Mouse (Mus musculus): ENCODE measurements around the gene Tab2. TPM values are rescaled to one million over a fixed set of nuclear protein-coding genes. Genes with fewer than 3 reads are reported as not detected.

The Tab2 gene
- polyA plus RNA-seq, 1 experiment = 19.7 TPM

- Histone ChIP-seq H3K36me3 (ENCODE audit: control insufficient read depth, insufficient read depth, low read length) (peaks cover 4% of the 10 kb centered on the region; the same call in 1 of the 2 replicates), H3K27ac (ENCODE audit: insufficient read depth, low read depth, low read length) (no peak overlapping the region), H3K4me1 (ENCODE audit: control insufficient read depth, insufficient read depth, insufficient read length, low read length) (no peaks in the 10 kb centered on the region), H3K4me3 (ENCODE audit: low read depth, low read length) (no peak overlapping the region), H3K27me3 (ENCODE audit: control insufficient read depth, insufficient read depth, low read length) (no peaks in the 10 kb centered on the region)
- no peak for TF ChIP-seq CTCF (IDR thresholded peaks at IDR 0.05; ENCODE audit: extremely low read depth, insufficient read length, insufficient replicate concordance, low read depth, low read length)
- no peak for TF ChIP-seq POLR2A (IDR thresholded peaks at IDR 0.05; ENCODE audit: low read depth, low read length)
- 76% methylated on average over 9 of the region's 9 CpGs for WGBS
Measured at GRCm38 (mm10) chr10:7928996-7929395, 27.0 kb downstream of the Tab2 start.

GRCm38 (mm10) chr10:7925481-7925880 lies 30.5 kb downstream of the Tab2 start:
- H3K36me3 ChIP-seq (ENCODE audit: control insufficient read depth, insufficient read depth, low read length) = peaks cover 21% of the 10 kb centered on the region
- no peak overlapping the region for H3K4me3 ChIP-seq (ENCODE audit: low read depth, low read length)
- H3K27me3 ChIP-seq (ENCODE audit: control insufficient read depth, insufficient read depth, low read length) = no peaks in the 10 kb centered on the region
- H3K4me1 ChIP-seq (ENCODE audit: control insufficient read depth, insufficient read depth, insufficient read length, low read length) = no peaks in the 10 kb centered on the region
- no peak overlapping the region for H3K27ac ChIP-seq (ENCODE audit: insufficient read depth, low read depth, low read length)
- TF ChIP-seq CTCF (IDR thresholded peaks at IDR 0.05; ENCODE audit: extremely low read depth, insufficient read length, insufficient replicate concordance, low read depth, low read length) (no peak), POLR2A (IDR thresholded peaks at IDR 0.05; ENCODE audit: low read depth, low read length) (no peak)
- 89% methylated on average over 11 of the region's 11 CpGs for WGBS

- 90% methylated on average over 1 of the region's 1 CpGs for WGBS
- no peak overlapping the region for H3K4me3 ChIP-seq (ENCODE audit: low read depth, low read length)
- TF ChIP-seq POLR2A (IDR thresholded peaks at IDR 0.05; ENCODE audit: low read depth, low read length) (no peak), CTCF (IDR thresholded peaks at IDR 0.05; ENCODE audit: extremely low read depth, insufficient read length, insufficient replicate concordance, low read depth, low read length) (no peak)
- H3K27me3 ChIP-seq (ENCODE audit: control insufficient read depth, insufficient read depth, low read length) = no peaks in the 10 kb centered on the region
- H3K36me3 ChIP-seq (ENCODE audit: control insufficient read depth, insufficient read depth, low read length) = peaks cover 40% of the 10 kb centered on the region
- no peaks in the 10 kb centered on the region for H3K4me1 ChIP-seq (ENCODE audit: control insufficient read depth, insufficient read depth, insufficient read length, low read length)
- H3K27ac ChIP-seq (ENCODE audit: insufficient read depth, low read depth, low read length) = no peak overlapping the region
Measured at GRCm38 (mm10) chr10:7923433-7923832, 32.6 kb downstream of the Tab2 start.

GRCm38 (mm10) chr10:7911268-7911667 lies 44.8 kb downstream of the Tab2 start:
- H3K36me3 ChIP-seq (ENCODE audit: control insufficient read depth, insufficient read depth, low read length) = peaks cover 45% of the 10 kb centered on the region
- H3K27ac ChIP-seq (ENCODE audit: insufficient read depth, low read depth, low read length) = no peak overlapping the region
- H3K4me3 ChIP-seq (ENCODE audit: low read depth, low read length) = no peak overlapping the region
- no peaks in the 10 kb centered on the region for H3K27me3 ChIP-seq (ENCODE audit: control insufficient read depth, insufficient read depth, low read length)
- no peaks in the 10 kb centered on the region for H3K4me1 ChIP-seq (ENCODE audit: control insufficient read depth, insufficient read depth, insufficient read length, low read length)
- TF ChIP-seq CTCF (IDR thresholded peaks at IDR 0.05; ENCODE audit: extremely low read depth, insufficient read length, insufficient replicate concordance, low read depth, low read length) = no peak
- no peak for TF ChIP-seq POLR2A (IDR thresholded peaks at IDR 0.05; ENCODE audit: low read depth, low read length)
- 78% methylated on average over 10 of the region's 10 CpGs for WGBS

GRCm38 (mm10) chr10:7907151-7907550 lies 48.9 kb downstream of the Tab2 start:
- H3K27ac ChIP-seq (ENCODE audit: insufficient read depth, low read depth, low read length) = no peak overlapping the region
- H3K4me1 ChIP-seq (ENCODE audit: control insufficient read depth, insufficient read depth, insufficient read length, low read length) = no peaks in the 10 kb centered on the region
- no peaks in the 10 kb centered on the region for H3K27me3 ChIP-seq (ENCODE audit: control insufficient read depth, insufficient read depth, low read length)
- H3K36me3 ChIP-seq (ENCODE audit: control insufficient read depth, insufficient read depth, low read length) = peaks cover 50% of the 10 kb centered on the region
- TF ChIP-seq CTCF (IDR thresholded peaks at IDR 0.05; ENCODE audit: extremely low read depth, insufficient read length, insufficient replicate concordance, low read depth, low read length) (no peak), POLR2A (IDR thresholded peaks at IDR 0.05; ENCODE audit: low read depth, low read length) (no peak)
- 79% methylated on average over 12 of the region's 12 CpGs for WGBS
- no peak overlapping the region for H3K4me3 ChIP-seq (ENCODE audit: low read depth, low read length)

GRCm38 (mm10) chr10:7904157-7904556 lies 51.9 kb downstream of the Tab2 start:
- no peak overlapping the region for H3K4me3 ChIP-seq (ENCODE audit: low read depth, low read length)
- peaks cover 35% of the 10 kb centered on the region for H3K36me3 ChIP-seq (ENCODE audit: control insufficient read depth, insufficient read depth, low read length)
- H3K4me1 ChIP-seq (ENCODE audit: control insufficient read depth, insufficient read depth, insufficient read length, low read length) = no peaks in the 10 kb centered on the region
- WGBS = 92% methylated on average over 5 of the region's 5 CpGs
- no peak overlapping the region for H3K27ac ChIP-seq (ENCODE audit: insufficient read depth, low read depth, low read length)
- H3K27me3 ChIP-seq (ENCODE audit: control insufficient read depth, insufficient read depth, low read length) = no peaks in the 10 kb centered on the region
- TF ChIP-seq POLR2A (IDR thresholded peaks at IDR 0.05; ENCODE audit: low read depth, low read length) (no peak), CTCF (IDR thresholded peaks at IDR 0.05; ENCODE audit: extremely low read depth, insufficient read length, insufficient replicate concordance, low read depth, low read length) (no peak)

GRCm38 (mm10) chr10:7900719-7901627 lies 55.1 kb downstream of the Tab2 start:
- H3K4me1 ChIP-seq (ENCODE audit: control insufficient read depth, insufficient read depth, insufficient read length, low read length) = no peaks in the 10 kb centered on the region
- WGBS = 85% methylated on average over 14 of the region's 14 CpGs
- peaks cover 16% of the 10 kb centered on the region for H3K36me3 ChIP-seq (ENCODE audit: control insufficient read depth, insufficient read depth, low read length)
- no peak overlapping the region for H3K27ac ChIP-seq (ENCODE audit: insufficient read depth, low read depth, low read length)
- H3K4me3 ChIP-seq (ENCODE audit: low read depth, low read length) = no peak overlapping the region
- no peaks in the 10 kb centered on the region for H3K27me3 ChIP-seq (ENCODE audit: control insufficient read depth, insufficient read depth, low read length)
- no peak for TF ChIP-seq POLR2A (IDR thresholded peaks at IDR 0.05; ENCODE audit: low read depth, low read length)
- TF ChIP-seq CTCF (IDR thresholded peaks at IDR 0.05; ENCODE audit: extremely low read depth, insufficient read length, insufficient replicate concordance, low read depth, low read length) = no peak
